Mouse (Mus musculus) heart, embryonic 12.5 days (tissue): ENCODE measurements around the gene Olfr45. TPM values are rescaled to one million over a fixed set of nuclear protein-coding genes. Genes with fewer than 3 reads are reported as not detected.
A peak's percentile ranks its signal among the peaks of the same experiment; 100 is the strongest.
"Not testable (repeated sequence)": the region's sequence is repeated elsewhere in the genome, so short reads cannot be mapped to it uniquely, and the experiment has no call there.

Experiments
- ATAC-seq: fragments of 200-750 bp; cut with Nextera tagmentation; 2 replicates; pipeline ENCODE4 v1.8.0; 2017; ENCODE audit warnings: moderate TSS enrichment, moderate library complexity; ENCODE audit not compliant: insufficient number of reproducible peaks, low FRiP score
- H3K27ac ChIP-seq: fragments of 300-500 bp; sonication (generic); 2 replicates; pipeline ENCODE4 v1.5.1; 2016; ENCODE audit warnings: mild to moderate bottlenecking, moderate library complexity; ENCODE audit not compliant: poor library complexity, severe bottlenecking
- H3K27me3 ChIP-seq: fragments of 300-500 bp; sonication (generic); replicated peaks from 2 replicates; pipeline ENCODE4 v1.6.1; 2016; ENCODE audit warnings: mild to moderate bottlenecking, moderate library complexity
- H3K36me3 ChIP-seq: fragments of 300-500 bp; sonication (generic); 2 replicates; pipeline ENCODE4 v1.6.1; 2016; ENCODE audit warnings: mild to moderate bottlenecking, moderate library complexity
- H3K4me1 ChIP-seq: fragments of 300-500 bp; sonication (generic); replicated peaks from 2 replicates; pipeline ENCODE4 v1.6.1; 2016; ENCODE audit warnings: mild to moderate bottlenecking
- H3K4me2 ChIP-seq: fragments of 300-500 bp; sonication (generic); 2 replicates; pipeline ENCODE4 v1.6.1; 2016; ENCODE audit warnings: mild to moderate bottlenecking, moderate library complexity
- H3K4me3 ChIP-seq: fragments of 300-500 bp; sonication (generic); 2 replicates; pipeline ENCODE4 v1.5.1; 2016; ENCODE audit warnings: mild to moderate bottlenecking
- H3K9ac ChIP-seq: fragments of 300-500 bp; sonication (generic); 2 replicates; pipeline ENCODE4 v1.6.1; 2016; ENCODE audit warnings: mild to moderate bottlenecking, moderate library complexity
- H3K9me3 ChIP-seq: fragments of 300-500 bp; sonication (generic); replicated peaks from 2 replicates; pipeline ENCODE4 v1.6.1; 2016; ENCODE audit warnings: mild to moderate bottlenecking, moderate library complexity
- WGBS: fragments of 180-500 bp; shearing (Covaris S2); methylation state at CpG from one replicate; pipeline ENCODE4 v1.1.7; 2016; 5-methylcytosine and 5-hydroxymethylcytosine counted together
- polyA plus RNA-seq: library from polyadenylated mRNA; unstranded; fragments of >200 nt; fragmentation: Nextera tagmentation; extraction: Ambion mirVana; gene quantifications from 2 replicates; pipeline ENCODE4 v1.2.1, GENCODE M21; 2016

Olfr45 gene
- polyA plus RNA-seq: not detected in 2 replicates

DNA sequence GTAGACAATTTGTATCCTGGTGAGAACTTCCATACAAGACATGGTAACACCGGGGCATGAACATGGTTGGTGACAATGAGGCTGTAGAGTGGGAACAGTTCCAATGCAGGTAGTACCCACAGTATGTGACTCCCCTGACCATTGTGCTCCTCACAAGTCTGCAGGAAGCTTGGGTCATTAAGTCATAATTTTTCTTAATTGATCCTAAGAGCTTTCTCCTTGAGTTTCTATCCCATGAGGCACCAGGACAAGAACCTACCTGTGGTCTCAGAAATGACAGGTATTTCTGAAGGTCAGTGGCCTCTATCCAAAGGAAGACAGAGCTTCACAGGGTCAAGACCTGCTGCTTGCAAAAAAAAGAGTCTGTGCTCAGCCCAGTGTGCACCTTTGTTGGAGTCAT, at the start of gene Olfr45:
TSS of gene Olfr45 (plus strand) at position 301 of the 400 bp plus-strand sequence.
- no peak within 1 kb of the TSS for H3K27ac ChIP-seq
- H3K36me3 ChIP-seq: no peaks in the 10 kb centered on the region
- H3K9me3 ChIP-seq: peaks cover 5% of the 10 kb centered on the region
- no peak for ATAC-seq
- H3K4me1 ChIP-seq: no peaks in the 10 kb centered on the region
- H3K4me3 ChIP-seq: no peak within 1 kb of the TSS
- H3K27me3 ChIP-seq: no peaks in the 10 kb centered on the region
- WGBS: 77% methylated on average over 1 of the region's 1 CpGs
- no peak within 1 kb of the TSS for H3K9ac ChIP-seq
- H3K4me2 ChIP-seq: no peak within 1 kb of the TSS

DNA sequence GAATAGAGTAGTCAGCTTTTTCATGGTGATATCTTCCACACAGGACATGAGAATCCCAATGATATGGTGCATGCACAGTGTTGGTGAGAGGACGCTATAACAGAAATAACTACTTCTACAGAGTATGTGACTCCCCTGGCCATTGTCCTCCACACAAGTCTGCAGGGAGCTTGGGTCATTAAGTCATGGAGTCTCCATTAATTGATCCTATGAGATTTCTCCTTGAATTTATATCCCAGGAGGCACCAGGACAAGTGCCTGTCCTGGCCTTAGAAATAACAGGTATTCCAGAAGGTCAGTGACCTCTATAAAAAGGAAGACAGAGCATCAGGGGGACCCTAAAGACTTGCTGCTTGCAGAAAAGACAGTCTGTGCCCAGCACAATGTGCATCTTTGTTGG, 35.6 kb upstream of the Olfr45 start, which contains the start of gene Olfr53:
TSS of gene Olfr53 (plus strand) at position 301 of the 400 bp plus-strand sequence.
- Histone ChIP-seq H3K4me3 (no peak within 1 kb of the TSS), H3K4me2 (no peak within 1 kb of the TSS)
- ATAC-seq: no peak

DNA sequence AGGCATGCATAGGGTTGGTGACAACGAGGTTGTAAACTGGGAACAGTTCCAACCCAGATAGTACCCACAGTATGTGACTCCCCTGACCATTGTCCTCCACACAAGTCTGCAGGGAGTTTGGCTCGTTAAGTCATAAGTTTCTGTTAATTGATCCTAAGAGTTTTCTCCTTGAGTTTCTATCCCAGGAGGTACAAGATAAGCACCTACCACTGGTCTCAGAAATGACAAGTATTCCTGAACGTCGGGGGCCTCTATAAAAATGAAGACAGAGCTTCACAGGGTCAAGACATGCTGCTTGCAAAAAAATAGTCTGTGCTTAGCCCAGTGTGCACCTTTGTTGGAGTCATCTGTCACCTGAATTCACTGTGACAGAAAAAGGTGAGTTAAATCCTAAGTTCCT, 22.1 kb upstream of the Olfr45 start, which contains the start of gene Olfr539:
TSS of gene Olfr539 (plus strand) at position 301 of the 400 bp plus-strand sequence.
- Histone ChIP-seq H3K36me3 (no peaks in the 10 kb centered on the region), H3K9me3 (no peaks in the 10 kb centered on the region), H3K27me3 (no peaks in the 10 kb centered on the region), H3K27ac (no peak within 1 kb of the TSS), H3K4me1 (no peaks in the 10 kb centered on the region), H3K9ac (no peak within 1 kb of the TSS), H3K4me3 (no peak within 1 kb of the TSS), H3K4me2 (no peak within 1 kb of the TSS)
- WGBS: 65% methylated on average over 4 of the region's 4 CpGs
- no peak for ATAC-seq

More for the DNA sequence above, 35.6 kb upstream of the Olfr45 start, which contains the start of gene Olfr53:
- H3K27ac ChIP-seq: no peak within 1 kb of the TSS
- H3K36me3 ChIP-seq: no peaks in the 10 kb centered on the region
- H3K27me3 ChIP-seq: no peaks in the 10 kb centered on the region
- H3K4me1 ChIP-seq: no peaks in the 10 kb centered on the region
- H3K9ac ChIP-seq: no peak within 1 kb of the TSS
- 66% methylated on average over 1 of the region's 1 CpGs for WGBS
- 0 out of 2 replicates have a peak, but pooled peaks cover 2% of the 10 kb centered on the region for H3K9me3 ChIP-seq

- WGBS: 75% methylated on average over 3 of the region's 3 CpGs
- ATAC-seq, H3K27me3 ChIP-seq, H3K9me3 ChIP-seq, H3K4me2 ChIP-seq, H3K4me3 ChIP-seq, H3K36me3 ChIP-seq, H3K27ac ChIP-seq, H3K4me1 ChIP-seq, H3K9ac ChIP-seq: not testable (repeated sequence)
Measured at GRCm38 (mm10) chr7:140670693-140671092, 11.1 kb upstream of the Olfr45 start.

DNA sequence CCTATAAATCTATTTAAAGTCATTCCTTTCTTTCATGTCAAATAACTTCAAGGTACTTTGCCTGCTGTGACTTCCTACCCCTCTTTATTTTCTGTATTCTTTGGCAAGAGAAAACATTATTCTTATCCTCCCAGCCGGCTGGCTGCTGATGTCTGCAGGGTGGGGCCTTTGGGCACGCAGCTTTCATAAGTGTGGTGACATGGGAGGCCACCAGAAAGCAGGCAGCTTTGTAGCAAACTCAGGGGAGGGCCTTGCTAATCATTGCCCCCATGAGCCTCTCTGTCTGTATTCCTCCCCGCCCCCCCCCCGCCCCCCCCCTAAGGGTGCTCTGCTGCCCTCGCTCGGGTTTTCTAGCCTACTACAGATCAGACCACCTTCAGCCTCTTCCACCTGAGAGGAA, 5.9 kb upstream of the Olfr45 start:
- Histone ChIP-seq H3K4me2 (peak overlapping the region; percentile 53), H3K27me3 (no peaks in the 10 kb centered on the region; the same call in 1 of the 2 replicates), H3K9me3 (peaks cover 7% of the 10 kb centered on the region), H3K27ac (no peak overlapping the region), H3K9ac (no peak overlapping the region), H3K4me3 (no peak overlapping the region), H3K36me3 (no peaks in the 10 kb centered on the region), H3K4me1 (0 out of 2 replicates have a peak, but pooled peaks cover 5% of the 10 kb centered on the region)
- WGBS: 5% methylated on average over 6 of the region's 6 CpGs
- peak; percentile 66; the same call in 1 of the 2 replicates for ATAC-seq

- not testable (repeated sequence) for H3K4me2 ChIP-seq, H3K27ac ChIP-seq, H3K36me3 ChIP-seq, H3K4me3 ChIP-seq, ATAC-seq, H3K9ac ChIP-seq, H3K27me3 ChIP-seq, H3K9me3 ChIP-seq, H3K4me1 ChIP-seq
- WGBS: 62% methylated on average over 4 of the region's 4 CpGs
Measured at GRCm38 (mm10) chr7:140679591-140679990, 2.2 kb upstream of the Olfr45 start.

- Histone ChIP-seq H3K4me3 (no peak within 1 kb of the TSS), H3K4me1 (no peaks in the 10 kb centered on the region), H3K4me2 (no peak within 1 kb of the TSS), H3K36me3 (no peaks in the 10 kb centered on the region), H3K9ac (no peak within 1 kb of the TSS), H3K27me3 (no peaks in the 10 kb centered on the region), H3K9me3 (no peaks in the 10 kb centered on the region), H3K27ac (no peak within 1 kb of the TSS)
- ATAC-seq: no peak
Measured at GRCm38 (mm10) chr7:140696967-140697366, 15.2 kb downstream of the Olfr45 start, which contains the start of gene Olfr541. Gene Olfr541, plus strand, starts transcription at chr7:140697267.

- no peak overlapping the region for H3K4me3 ChIP-seq
- no peak for ATAC-seq
Measured at GRCm38 (mm10) chr7:140706348-140706747, 24.6 kb downstream of the Olfr45 start.

GRCm38 (mm10) chr7:140707536-140708284, 26.0 kb downstream of the Olfr45 start:
- Histone ChIP-seq H3K4me2 (no peak overlapping the region), H3K27me3 (no peaks in the 10 kb centered on the region), H3K4me1 (no peaks in the 10 kb centered on the region), H3K36me3 (no peaks in the 10 kb centered on the region), H3K27ac (no peak overlapping the region), H3K9ac (no peak overlapping the region), H3K4me3 (no peak overlapping the region), H3K9me3 (no peaks in the 10 kb centered on the region)
- WGBS: 73% methylated on average over 6 of the region's 6 CpGs
- ATAC-seq: no peak

More at GRCm38 (mm10) chr7:140706348-140706747, 24.6 kb downstream of the Olfr45 start:
- H3K4me2 ChIP-seq: no peak overlapping the region
- H3K9ac ChIP-seq: no peak overlapping the region
- WGBS: 66% methylated on average over 2 of the region's 2 CpGs
- no peaks in the 10 kb centered on the region for H3K4me1 ChIP-seq
- H3K36me3 ChIP-seq: no peaks in the 10 kb centered on the region
- H3K27me3 ChIP-seq: no peaks in the 10 kb centered on the region
- no peaks in the 10 kb centered on the region for H3K9me3 ChIP-seq
- H3K27ac ChIP-seq: no peak overlapping the region

GRCm38 (mm10) chr7:140717155-140718055, 35.7 kb downstream of the Olfr45 start:
- H3K4me3 ChIP-seq: no peak overlapping the region
- no peak for ATAC-seq
- no peaks in the 10 kb centered on the region for H3K4me1 ChIP-seq
- 76% methylated on average over 7 of the region's 7 CpGs for WGBS
- no peaks in the 10 kb centered on the region for H3K36me3 ChIP-seq
- H3K9me3 ChIP-seq: no peaks in the 10 kb centered on the region
- no peak overlapping the region for H3K9ac ChIP-seq
- H3K27me3 ChIP-seq: no peaks in the 10 kb centered on the region
- no peak overlapping the region for H3K4me2 ChIP-seq
- no peak overlapping the region for H3K27ac ChIP-seq

- Histone ChIP-seq H3K4me1 (no peaks in the 10 kb centered on the region), H3K27ac (no peak overlapping the region), H3K9ac (no peak overlapping the region), H3K9me3 (peaks cover 2% of the 10 kb centered on the region; the same call in 1 of the 2 replicates), H3K36me3 (no peaks in the 10 kb centered on the region), H3K27me3 (no peaks in the 10 kb centered on the region), H3K4me3 (no peak overlapping the region), H3K4me2 (no peak overlapping the region)
- WGBS: 74% methylated on average over 6 of the region's 6 CpGs
- no peak for ATAC-seq
Measured at GRCm38 (mm10) chr7:140721095-140721494, 39.3 kb downstream of the Olfr45 start.
